Mouse (Mus musculus) right cerebral cortex, postnatal 25 days (tissue): Measurements from ENCODE around the gene Dock4.
A peak's percentile ranks its signal among the peaks of the same experiment; 100 is the strongest.

Experiments used
- DNase-seq: peaks from one replicate; pipeline ENCODE4 v3.0.0; 2022

The Dock4 gene

GRCm38 (mm10) chr12:40773091-40773490 lies 327.3 kb downstream of the Dock4 start:
- no peak for DNase-seq

- no peak for DNase-seq
These were observed 335.8 kb downstream of the Dock4 start for GRCm38 (mm10) chr12:40781554-40781953.

- no peak for DNase-seq
These were observed 342.9 kb downstream of the Dock4 start for GRCm38 (mm10) chr12:40788621-40789111.

- no peak for DNase-seq
These were observed 343.9 kb downstream of the Dock4 start for GRCm38 (mm10) chr12:40789379-40790361.

GRCm38 (mm10) chr12:40791221-40791620 lies 345.5 kb downstream of the Dock4 start:
- no peak for DNase-seq

- DNase-seq = no peak
These were observed 346.5 kb downstream of the Dock4 start for GRCm38 (mm10) chr12:40792184-40792650.

GRCm38 (mm10) chr12:40794066-40794465 lies 348.3 kb downstream of the Dock4 start:
- DNase-seq = peak; percentile 31

GRCm38 (mm10) chr12:40794756-40795155 lies 349.0 kb downstream of the Dock4 start:
- DNase-seq = no peak

GRCm38 (mm10) chr12:40795768-40796167 lies 350.0 kb downstream of the Dock4 start:
- no peak for DNase-seq

- no peak for DNase-seq
These were observed 351.2 kb downstream of the Dock4 start for GRCm38 (mm10) chr12:40796813-40797491.

- DNase-seq = no peak
These were observed 352.0 kb downstream of the Dock4 start for GRCm38 (mm10) chr12:40797561-40798343.

- no peak for DNase-seq
These were observed 352.7 kb downstream of the Dock4 start for GRCm38 (mm10) chr12:40798344-40799017.

- DNase-seq = no peak
These were observed 355.7 kb downstream of the Dock4 start for GRCm38 (mm10) chr12:40801456-40801855.

- DNase-seq = no peak
These were observed 359.5 kb downstream of the Dock4 start for GRCm38 (mm10) chr12:40805257-40805656.

- no peak for DNase-seq
These were observed 362.2 kb downstream of the Dock4 start for GRCm38 (mm10) chr12:40807916-40808315.

GRCm38 (mm10) chr12:40813474-40813873 lies 367.7 kb downstream of the Dock4 start:
- DNase-seq = no peak

GRCm38 (mm10) chr12:40814659-40815363 lies 369.1 kb downstream of the Dock4 start:
- no peak for DNase-seq

- DNase-seq = no peak
These were observed 372.4 kb downstream of the Dock4 start for GRCm38 (mm10) chr12:40818046-40818708.

GRCm38 (mm10) chr12:40823631-40824030 lies 377.9 kb downstream of the Dock4 start:
- DNase-seq = no peak

- no peak for DNase-seq
These were observed 378.5 kb downstream of the Dock4 start for GRCm38 (mm10) chr12:40824251-40824650.

- DNase-seq = no peak
These were observed 380.2 kb downstream of the Dock4 start for GRCm38 (mm10) chr12:40825935-40826460.
